Comparison of ENCODE assay signal across 37 mouse cellular contexts in the genomic region with DNA sequence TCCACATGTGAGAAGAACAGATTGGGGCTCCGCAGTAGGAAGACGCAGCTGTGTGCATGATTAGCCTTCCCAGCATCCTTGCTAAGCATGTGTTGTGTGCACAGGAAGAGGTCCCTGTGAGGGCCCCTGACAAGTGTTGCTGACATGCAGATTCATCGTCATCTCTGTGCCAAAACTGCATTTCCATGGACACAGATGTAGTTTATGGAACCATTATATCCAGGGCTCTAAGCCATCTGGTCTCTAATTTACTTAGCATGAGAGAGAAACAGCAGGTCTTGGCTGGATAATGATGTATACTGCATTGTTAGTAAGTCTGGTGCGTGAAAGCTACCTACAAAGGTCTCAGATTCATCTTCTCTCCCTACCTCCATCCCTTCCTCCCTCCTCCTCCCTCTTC. TPM values are rescaled to one million over a fixed set of nuclear protein-coding genes. Genes with fewer than 3 reads are reported as not detected.
DNase-seq lines count a peak whose midpoint lies in the region; ATAC-seq and TF ChIP-seq lines count a peak whose summit lies in the region.
"Had no signal": no experiment of that assay in that cellular context is flagged by ENCODE, and none has a peak within 500 bp of the region (broad histone marks: within the 10 kb centered on the region; RNA-seq: fewer than 3 reads in every experiment).

No protein-coding gene starts in this region.

- H3K4me3 ChIP-seq in forebrain, embryonic 13.5 days = no peak overlapping the region
- no peak overlapping the region for H3K4me3 ChIP-seq in forebrain, embryonic 10.5 days
- no peak overlapping the region for H3K4me3 ChIP-seq in hindbrain, embryonic 14.5 days (replicated peaks; ENCODE audit: low read length)
- H3K4me3 ChIP-seq in hindbrain, embryonic 10.5 days = no peak overlapping the region
- H3K4me3 ChIP-seq in limb, embryonic 14.5 days (replicated peaks; ENCODE audit: low read length) = no peak overlapping the region
- H3K4me3 ChIP-seq in limb, embryonic 10.5 days = no peak overlapping the region
- no peak overlapping the region for H3K4me3 ChIP-seq in hindbrain, postnatal 0 days (ENCODE audit: low read length)
- H3K4me3 ChIP-seq: embryonic facial prominence, embryonic 13.5 days; erythroblast, embryonic 14.5 days; forebrain, embryonic 15.5 days; limb, embryonic 12.5 days; liver, embryonic 12.5 days had no signal

- peak; percentile 19; the same call in 1 of the 2 replicates for ATAC-seq in forebrain, embryonic 13.5 days
- ATAC-seq in hindbrain, embryonic 14.5 days (ENCODE audit: low FRiP score) = peak; percentile 65
- ATAC-seq in limb, embryonic 14.5 days (ENCODE audit: low FRiP score, low read depth) = no peak
- ATAC-seq in hindbrain, postnatal 0 days = peak; percentile 47; the same call in 1 of the 2 replicates
- ATAC-seq: forebrain, embryonic 15.5 days; inflammation-experienced regulatory T-cells, adult 6 months; liver, embryonic 12.5 days; liver, postnatal 0 days had no signal

- TF ChIP-seq POLR2A in limb, embryonic 14.5 days (IDR thresholded peaks at IDR 0.05; ENCODE audit: borderline replicate concordance, extremely low read depth, insufficient read depth, insufficient read length) = no peak

- DNase-seq in forebrain, embryonic 10.5 days (ENCODE audit: extremely low spot score, low spot score) = no peak
- DNase-seq in hindbrain, embryonic 14.5 days (ENCODE audit: low spot score) = peak; percentile 55
- no peak for DNase-seq in hindbrain, embryonic 10.5 days (ENCODE audit: low spot score)
- peak; percentile 3 for DNase-seq in limb, embryonic 14.5 days (ENCODE audit: low spot score)
- DNase-seq in limb, embryonic 10.5 days (ENCODE audit: low spot score) = no peak
- DNase-seq in hindbrain, postnatal 0 days (ENCODE audit: low spot score) = peak; percentile 44
- DNase-seq in right cerebral cortex, postnatal 14 days = no peak
- DNase-seq: adrenal gland, adult 8-10 months; cerebellum, adult 11 months; cerebellum, adult 9-10 months; cerebellum, postnatal 36 days; gastrocnemius, postnatal 25 days; heart, adult 18-20 months; heart, postnatal 36 days; kidney, adult 11 months; kidney, postnatal 14 days; layer of hippocampus, postnatal 36 days; liver, postnatal 0 days; lung, postnatal 36 days; thymus, adult 2 months; thymus, postnatal 36 days had no signal

- no peak overlapping the region for H3K27ac ChIP-seq in forebrain, embryonic 13.5 days
- H3K27ac ChIP-seq in forebrain, embryonic 10.5 days = no peak overlapping the region
- peak overlapping the region; percentile 57 for H3K27ac ChIP-seq in hindbrain, embryonic 14.5 days
- H3K27ac ChIP-seq in hindbrain, embryonic 10.5 days = no peak overlapping the region
- H3K27ac ChIP-seq in limb, embryonic 14.5 days (replicated peaks; ENCODE audit: low read depth, low read length) = no peak overlapping the region
- H3K27ac ChIP-seq in limb, embryonic 10.5 days = no peak overlapping the region
- peak overlapping the region; percentile 62 for H3K27ac ChIP-seq in hindbrain, postnatal 0 days
- H3K27ac ChIP-seq: embryonic facial prominence, embryonic 13.5 days; forebrain, embryonic 15.5 days; limb, embryonic 12.5 days; liver, embryonic 12.5 days had no signal

- H3K36me3 ChIP-seq in forebrain, embryonic 13.5 days (ENCODE audit: poor library complexity, severe bottlenecking) = no peaks in the 10 kb centered on the region
- no peaks in the 10 kb centered on the region for H3K36me3 ChIP-seq in forebrain, embryonic 10.5 days (replicated peaks)
- no peaks in the 10 kb centered on the region for H3K36me3 ChIP-seq in hindbrain, embryonic 14.5 days (replicated peaks; ENCODE audit: control insufficient read depth, insufficient read depth)
- no peaks in the 10 kb centered on the region for H3K36me3 ChIP-seq in hindbrain, embryonic 10.5 days
- H3K36me3 ChIP-seq in limb, embryonic 14.5 days (ENCODE audit: control insufficient read depth, insufficient read depth, low read length) = no peaks in the 10 kb centered on the region
- H3K36me3 ChIP-seq in limb, embryonic 10.5 days = no peaks in the 10 kb centered on the region
- no peaks in the 10 kb centered on the region for H3K36me3 ChIP-seq in hindbrain, postnatal 0 days (ENCODE audit: insufficient read depth, low read length)
- H3K36me3 ChIP-seq: embryonic facial prominence, embryonic 13.5 days; forebrain, embryonic 15.5 days; G1E; limb, embryonic 12.5 days; liver, embryonic 12.5 days had no signal

- TF ChIP-seq CTCF in hindbrain, postnatal 0 days (IDR thresholded peaks at IDR 0.05; ENCODE audit: low read depth) = no peak

- no peaks in the 10 kb centered on the region for H3K9me3 ChIP-seq in forebrain, embryonic 13.5 days (replicated peaks)
- H3K9me3 ChIP-seq in forebrain, embryonic 10.5 days = no peaks in the 10 kb centered on the region
- no peaks in the 10 kb centered on the region for H3K9me3 ChIP-seq in hindbrain, embryonic 14.5 days (ENCODE audit: control insufficient read depth, low read length)
- no peaks in the 10 kb centered on the region for H3K9me3 ChIP-seq in hindbrain, embryonic 10.5 days
- no peaks in the 10 kb centered on the region for H3K9me3 ChIP-seq in limb, embryonic 14.5 days (ENCODE audit: control insufficient read depth, low read length)
- H3K9me3 ChIP-seq in limb, embryonic 10.5 days (replicated peaks) = no peaks in the 10 kb centered on the region
- H3K9me3 ChIP-seq in hindbrain, postnatal 0 days (ENCODE audit: low read length) = no peaks in the 10 kb centered on the region
- H3K9me3 ChIP-seq: embryonic facial prominence, embryonic 13.5 days; forebrain, embryonic 15.5 days; G1E; limb, embryonic 12.5 days; liver, embryonic 12.5 days had no signal

- H3K9ac ChIP-seq in forebrain, embryonic 13.5 days = no peak overlapping the region
- no peak overlapping the region for H3K9ac ChIP-seq in hindbrain, embryonic 14.5 days
- no peak overlapping the region for H3K9ac ChIP-seq in limb, embryonic 14.5 days (ENCODE audit: low read depth, low read length, severe bottlenecking)
- H3K9ac ChIP-seq in hindbrain, postnatal 0 days (replicated peaks; ENCODE audit: low read length) = no peak overlapping the region
- H3K9ac ChIP-seq: embryonic facial prominence, embryonic 13.5 days; forebrain, embryonic 15.5 days; limb, embryonic 12.5 days; liver, embryonic 12.5 days; liver, postnatal 0 days had no signal

- H3K4me2 ChIP-seq in forebrain, embryonic 13.5 days = no peak overlapping the region
- H3K4me2 ChIP-seq in hindbrain, embryonic 14.5 days (replicated peaks) = no peak overlapping the region
- no peak overlapping the region for H3K4me2 ChIP-seq in limb, embryonic 14.5 days (replicated peaks; ENCODE audit: low read depth, low read length, severe bottlenecking)
- no peak overlapping the region for H3K4me2 ChIP-seq in hindbrain, postnatal 0 days (ENCODE audit: low read depth, low read length)
- H3K4me2 ChIP-seq: embryonic facial prominence, embryonic 13.5 days; forebrain, embryonic 15.5 days; heart, embryonic 11.5 days; limb, embryonic 12.5 days; liver, embryonic 12.5 days; midbrain, embryonic 11.5 days had no signal

- no peaks in the 10 kb centered on the region for H3K4me1 ChIP-seq in forebrain, embryonic 13.5 days
- peaks cover 4% of the 10 kb centered on the region for H3K4me1 ChIP-seq in forebrain, embryonic 10.5 days
- H3K4me1 ChIP-seq in hindbrain, embryonic 14.5 days (replicated peaks; ENCODE audit: control insufficient read depth, insufficient read depth, low read length) = no peaks in the 10 kb centered on the region; the same call in 1 of the 2 replicates
- peaks cover 3% of the 10 kb centered on the region; the same call in 1 of the 2 replicates for H3K4me1 ChIP-seq in hindbrain, embryonic 10.5 days (replicated peaks)
- H3K4me1 ChIP-seq in limb, embryonic 14.5 days (ENCODE audit: control insufficient read depth, insufficient read depth, low read length) = no peaks in the 10 kb centered on the region
- no peaks in the 10 kb centered on the region for H3K4me1 ChIP-seq in limb, embryonic 10.5 days
- no peaks in the 10 kb centered on the region for H3K4me1 ChIP-seq in hindbrain, postnatal 0 days (ENCODE audit: insufficient read depth, low read length)
- H3K4me1 ChIP-seq: embryonic facial prominence, embryonic 13.5 days; forebrain, embryonic 15.5 days; limb, embryonic 12.5 days; liver, embryonic 12.5 days had no signal

- H3K27me3 ChIP-seq in forebrain, embryonic 13.5 days = no peaks in the 10 kb centered on the region
- H3K27me3 ChIP-seq in forebrain, embryonic 10.5 days (ENCODE audit: poor library complexity, severe bottlenecking) = no peaks in the 10 kb centered on the region
- H3K27me3 ChIP-seq in hindbrain, embryonic 14.5 days (ENCODE audit: control insufficient read depth, insufficient read depth, low read length) = no peaks in the 10 kb centered on the region
- no peaks in the 10 kb centered on the region for H3K27me3 ChIP-seq in hindbrain, embryonic 10.5 days (ENCODE audit: insufficient read depth, poor library complexity, severe bottlenecking)
- H3K27me3 ChIP-seq in limb, embryonic 14.5 days (ENCODE audit: control insufficient read depth, insufficient read depth, low read length) = no peaks in the 10 kb centered on the region
- no peaks in the 10 kb centered on the region for H3K27me3 ChIP-seq in limb, embryonic 10.5 days (ENCODE audit: low read depth, poor library complexity, severe bottlenecking)
- no peaks in the 10 kb centered on the region for H3K27me3 ChIP-seq in hindbrain, postnatal 0 days (ENCODE audit: insufficient read depth, low read length)
- H3K27me3 ChIP-seq: embryonic facial prominence, embryonic 13.5 days; forebrain, embryonic 15.5 days; limb, embryonic 12.5 days; liver, embryonic 12.5 days had no signal

- 79% methylated on average over 4 of the region's 4 CpGs for WGBS in forebrain, embryonic 13.5 days
- 92% methylated on average over 4 of the region's 4 CpGs for WGBS in forebrain, embryonic 10.5 days
- 59% methylated on average over 4 of the region's 4 CpGs for WGBS in hindbrain, embryonic 14.5 days
- WGBS in hindbrain, embryonic 10.5 days = 89% methylated on average over 4 of the region's 4 CpGs
- WGBS in limb, embryonic 14.5 days = 75% methylated on average over 4 of the region's 4 CpGs
- WGBS in limb, embryonic 10.5 days = 87% methylated on average over 4 of the region's 4 CpGs
- 45% methylated on average over 4 of the region's 4 CpGs for WGBS in hindbrain, postnatal 0 days

RNA-seq across cellular contexts. Expression of gene Speer4b, which starts 10.3 kb away (rescaled TPM):
- 0.46 and 0.65 TPM in 2 replicates for polyA plus RNA-seq in forebrain, embryonic 13.5 days (2015; fragmentation: Nextera tagmentation; extraction: Ambion mirVana)
- not detected in 2 replicates for polyA plus RNA-seq in forebrain, embryonic 10.5 days (2016; fragmentation: Nextera tagmentation; extraction: Ambion mirVana)
- 0.52 and 0.54 TPM in 2 replicates for polyA plus RNA-seq in hindbrain, embryonic 14.5 days (2014; fragmentation: Nextera tagmentation; extraction: Ambion mirVana)
- polyA plus RNA-seq in hindbrain, embryonic 10.5 days (2016; fragmentation: Nextera tagmentation; extraction: Ambion mirVana) = 0.82 TPM in 1 of 2 replicates, not detected in the other
- polyA plus RNA-seq in limb, embryonic 14.5 days (2012; rRNA removed) = not detected in 2 replicates
- polyA plus RNA-seq in limb, embryonic 14.5 days (2014; fragmentation: Nextera tagmentation; extraction: Ambion mirVana) = 0.18 TPM in 1 of 2 replicates, not detected in the other
- polyA plus RNA-seq in limb, embryonic 10.5 days (2016; fragmentation: Nextera tagmentation; extraction: Ambion mirVana) = not detected in 2 replicates
- not detected in 2 replicates for total RNA-seq in hindbrain, postnatal 0 days (2014; rRNA removed)
- polyA plus RNA-seq in hindbrain, postnatal 0 days (2015; fragmentation: Nextera tagmentation; extraction: Ambion mirVana) = 0.52 and 0.58 TPM in 2 replicates
- total RNA-seq: adrenal gland, adult 8-10 months; adrenal gland, postnatal 4 days; G1E; gastrocnemius, postnatal 25 days; heart, adult 18-20 months; heart, postnatal 36 days; layer of hippocampus, adult 18-20 months; layer of hippocampus, postnatal 36 days; left cerebral cortex, postnatal 10 days; megakaryocyte, adult 5-6 weeks had no signal
- polyA plus RNA-seq: embryonic facial prominence, embryonic 13.5 days; erythroblast, embryonic 14.5 days; G1E; heart, embryonic 11.5 days; heart, embryonic 16.5 days; inflammation-experienced regulatory T-cells, adult 6 months; limb, embryonic 12.5 days; liver, embryonic 12.5 days; liver, postnatal 0 days; lung, embryonic 16.5 days; midbrain, embryonic 11.5 days; thymus, adult 2 months had no signal

Comparison
In these comparisons a context has a peak if more than half of its experiments do, and no peak if none do; other contexts are left out.
1. H3K27ac ChIP-seq: peak in hindbrain, embryonic 14.5 days (single experiment) and hindbrain, postnatal 0 days (single experiment); none in forebrain, embryonic 13.5 days (single experiment), forebrain, embryonic 10.5 days (single experiment), hindbrain, embryonic 10.5 days (single experiment), limb, embryonic 14.5 days (single experiment) and limb, embryonic 10.5 days (single experiment).
2. DNase-seq: peak in hindbrain, embryonic 14.5 days (single experiment), limb, embryonic 14.5 days (single experiment) and hindbrain, postnatal 0 days (single experiment); none in forebrain, embryonic 10.5 days (single experiment), hindbrain, embryonic 10.5 days (single experiment), limb, embryonic 10.5 days (single experiment) and right cerebral cortex, postnatal 14 days (single experiment).